Mouse (Mus musculus): Measurements from ENCODE around the gene AC129217.1. TPM values are rescaled to one million over a fixed set of nuclear protein-coding genes. Genes with fewer than 3 reads are reported as not detected.

The AC129217.1 gene
- polyA plus RNA-seq, 1 experiment, result not detected

DNA sequence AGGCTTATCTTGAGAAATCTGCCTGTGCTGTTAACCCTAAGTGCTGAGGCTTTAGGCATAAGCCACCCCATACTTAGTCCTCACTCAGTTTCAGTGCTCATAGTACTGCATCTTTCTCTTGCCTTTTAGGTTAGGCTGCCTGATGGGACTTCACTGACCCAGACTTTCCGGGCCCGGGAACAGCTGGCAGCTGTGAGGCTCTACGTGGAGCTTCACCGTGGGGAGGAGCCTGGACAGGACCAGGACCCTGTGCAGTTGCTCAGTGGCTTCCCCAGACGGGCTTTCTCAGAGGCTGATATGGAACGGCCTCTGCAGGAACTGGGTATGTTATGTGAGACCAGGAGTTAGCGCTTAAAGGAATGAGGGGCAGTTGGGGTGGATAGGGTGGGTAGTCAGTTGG, 45.5 kb downstream of the AC129217.1 start:
- no peak for TF ChIP-seq CTCF (IDR thresholded peaks at IDR 0.05; ENCODE audit: extremely low read depth, insufficient read depth, low read length)
- no peak for TF ChIP-seq POLR2A (IDR thresholded peaks at IDR 0.05; ENCODE audit: extremely low read depth, insufficient read depth, low read length)
- Histone ChIP-seq H3K4me3 (ENCODE audit: insufficient read depth, low read length) (no peak overlapping the region), H3K4me1 (ENCODE audit: control insufficient read depth, insufficient read depth, low read length) (peaks cover 2% of the 10 kb centered on the region), H3K27ac (ENCODE audit: insufficient read depth, low read length) (no peak overlapping the region)

DNA sequence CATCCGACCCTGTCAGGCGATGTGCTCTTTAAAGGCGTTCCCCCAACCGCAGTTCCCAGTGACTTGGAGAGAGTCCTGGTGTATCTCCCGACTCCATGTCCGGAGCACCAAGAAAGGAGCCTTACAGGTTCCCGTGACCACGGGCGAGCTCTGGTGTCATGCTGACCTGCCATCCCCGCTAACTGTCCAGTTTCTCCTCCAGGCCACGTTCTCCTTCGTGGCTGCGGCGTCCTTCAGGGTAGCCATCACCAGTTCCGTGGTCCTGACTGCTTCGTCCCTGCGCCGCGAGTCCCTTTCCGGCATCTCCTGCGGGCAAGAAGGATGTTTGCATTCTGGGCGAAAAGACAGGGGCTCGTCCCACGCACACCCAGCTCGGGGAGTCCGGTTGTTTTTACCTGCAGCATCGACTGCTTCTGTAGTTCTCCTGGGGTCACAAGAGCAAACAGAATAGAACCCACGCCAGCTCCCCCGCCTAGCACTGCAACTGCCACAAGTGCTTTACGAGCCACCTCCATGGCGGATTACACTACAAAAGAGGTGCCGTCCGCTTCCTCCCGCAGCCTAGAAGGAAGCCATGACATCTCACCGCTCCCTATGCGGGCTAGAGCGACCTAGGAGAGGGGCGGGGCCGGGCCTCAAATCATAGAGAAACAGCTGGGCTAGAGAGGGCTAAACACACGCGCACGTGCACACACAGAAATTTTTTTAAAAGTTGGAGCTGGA, 50.9 kb downstream of the AC129217.1 start, which contains the start of gene Uqcc3:
Gene Uqcc3 (minus strand): TSS at position 613 of the 723 bp plus-strand sequence.
- no peak for TF ChIP-seq CTCF (IDR thresholded peaks at IDR 0.05; ENCODE audit: extremely low read depth, insufficient read depth, low read length)
- TF ChIP-seq POLR2A (IDR thresholded peaks at IDR 0.05; ENCODE audit: extremely low read depth, insufficient read depth, low read length), result peak; percentile 81; the same call in 1 of the 2 replicates
- peak within 1 kb of the TSS; percentile 94 for H3K4me3 ChIP-seq (ENCODE audit: insufficient read depth, low read length)
- peaks cover 3% of the 10 kb centered on the region for H3K4me1 ChIP-seq (ENCODE audit: control insufficient read depth, insufficient read depth, low read length)
- H3K27ac ChIP-seq (ENCODE audit: insufficient read depth, low read length), result peak within 1 kb of the TSS; percentile 79

DNA sequence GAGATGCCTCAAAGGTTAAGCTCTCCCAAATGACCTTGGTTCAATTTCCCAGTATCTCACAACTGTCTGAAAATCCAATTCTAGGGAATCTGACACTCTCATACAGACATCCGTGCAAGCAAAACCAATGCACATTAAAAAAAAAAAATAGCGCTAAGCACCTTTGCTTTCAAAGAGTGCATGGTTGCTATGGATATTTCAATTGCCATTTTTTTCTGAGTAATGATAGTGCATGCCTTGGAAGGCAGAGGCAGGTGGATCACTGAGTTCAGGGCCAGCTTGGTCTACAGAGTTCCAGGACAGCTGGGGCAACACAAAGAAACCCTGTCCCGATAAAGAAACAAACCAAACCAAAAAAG, 51.4 kb downstream of the AC129217.1 start:
- H3K27ac ChIP-seq (ENCODE audit: insufficient read depth, low read length), result no peak overlapping the region
- H3K4me3 ChIP-seq (ENCODE audit: insufficient read depth, low read length), result peak overlapping the region; percentile 94
- H3K4me1 ChIP-seq (ENCODE audit: control insufficient read depth, insufficient read depth, low read length), result peaks cover 3% of the 10 kb centered on the region
- TF ChIP-seq CTCF (IDR thresholded peaks at IDR 0.05; ENCODE audit: extremely low read depth, insufficient read depth, low read length) (no peak), POLR2A (IDR thresholded peaks at IDR 0.05; ENCODE audit: extremely low read depth, insufficient read depth, low read length) (no peak)

DNA sequence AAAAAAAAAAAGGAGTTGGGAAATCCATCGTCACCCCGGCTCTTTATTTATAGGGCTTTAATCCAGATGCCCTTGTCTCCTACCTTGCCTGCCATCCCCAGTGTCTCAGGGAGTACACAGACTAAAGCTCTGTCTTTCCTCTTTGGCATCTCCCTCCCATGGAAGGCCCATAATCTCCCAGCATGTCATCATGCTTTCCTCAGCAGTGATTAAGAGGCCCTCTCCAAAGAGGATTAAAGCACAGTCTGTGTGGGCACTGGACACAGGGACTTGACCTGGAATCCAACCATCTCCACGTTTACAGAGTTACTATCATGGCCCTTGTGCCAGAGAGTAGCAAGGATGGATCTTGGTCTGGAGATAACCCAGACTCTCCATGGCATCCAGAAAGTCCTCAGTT, 54.0 kb downstream of the AC129217.1 start, which contains the start of the genes Lbhd1 and Gm49403:
Gene Lbhd1 (plus strand): TSS at position 117 of the 400 bp plus-strand sequence.
Gene Gm49403 (plus strand): TSS at position 315 of the 400 bp plus-strand sequence.
- Histone ChIP-seq H3K27ac (ENCODE audit: insufficient read depth, low read length) (no peak within 1 kb of the TSS), H3K4me1 (ENCODE audit: control insufficient read depth, insufficient read depth, low read length) (peaks cover 3% of the 10 kb centered on the region), H3K4me3 (ENCODE audit: insufficient read depth, low read length) (no peak within 1 kb of the TSS)
- no peak for TF ChIP-seq CTCF (IDR thresholded peaks at IDR 0.05; ENCODE audit: extremely low read depth, insufficient read depth, low read length)

DNA sequence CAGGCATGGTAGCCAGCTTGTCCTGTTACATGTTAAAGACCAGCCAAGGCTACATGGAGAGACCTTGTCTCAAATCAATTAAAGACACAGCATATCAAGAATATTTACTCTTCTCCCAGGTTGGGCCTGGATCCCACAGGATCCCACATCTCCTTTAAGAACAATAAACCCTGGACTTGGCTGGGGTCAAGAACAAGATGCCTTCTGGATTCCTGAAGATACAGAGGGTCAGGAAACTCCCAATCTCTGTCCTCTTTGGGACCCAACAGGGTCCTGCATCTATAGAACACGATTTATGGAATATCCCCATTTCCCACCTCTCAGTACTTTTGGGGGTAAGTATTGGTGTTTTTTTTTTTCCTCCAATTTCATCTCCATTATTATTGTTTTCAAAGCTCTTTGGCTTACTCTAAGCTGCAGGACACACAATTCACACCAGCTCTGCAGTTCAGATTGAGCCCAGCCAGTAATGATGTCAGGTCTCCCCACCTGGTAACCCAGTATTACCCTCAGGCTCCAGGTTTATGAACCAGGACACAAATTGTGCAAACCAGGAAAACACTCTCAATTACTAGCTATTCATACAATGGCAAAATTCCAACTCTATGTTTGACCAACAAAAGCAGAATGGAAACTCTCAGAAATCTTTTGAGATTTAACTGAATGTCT, 57.5 kb downstream of the AC129217.1 start:
- H3K4me3 ChIP-seq (ENCODE audit: insufficient read depth, low read length), result no peak overlapping the region
- H3K27ac ChIP-seq (ENCODE audit: insufficient read depth, low read length), result no peak overlapping the region
- no peak for TF ChIP-seq POLR2A (IDR thresholded peaks at IDR 0.05; ENCODE audit: extremely low read depth, insufficient read depth, low read length)
- TF ChIP-seq CTCF (IDR thresholded peaks at IDR 0.05; ENCODE audit: extremely low read depth, insufficient read depth, low read length), result no peak
- no peaks in the 10 kb centered on the region; the same call in 1 of the 2 replicates for H3K4me1 ChIP-seq (ENCODE audit: control insufficient read depth, insufficient read depth, low read length)

DNA sequence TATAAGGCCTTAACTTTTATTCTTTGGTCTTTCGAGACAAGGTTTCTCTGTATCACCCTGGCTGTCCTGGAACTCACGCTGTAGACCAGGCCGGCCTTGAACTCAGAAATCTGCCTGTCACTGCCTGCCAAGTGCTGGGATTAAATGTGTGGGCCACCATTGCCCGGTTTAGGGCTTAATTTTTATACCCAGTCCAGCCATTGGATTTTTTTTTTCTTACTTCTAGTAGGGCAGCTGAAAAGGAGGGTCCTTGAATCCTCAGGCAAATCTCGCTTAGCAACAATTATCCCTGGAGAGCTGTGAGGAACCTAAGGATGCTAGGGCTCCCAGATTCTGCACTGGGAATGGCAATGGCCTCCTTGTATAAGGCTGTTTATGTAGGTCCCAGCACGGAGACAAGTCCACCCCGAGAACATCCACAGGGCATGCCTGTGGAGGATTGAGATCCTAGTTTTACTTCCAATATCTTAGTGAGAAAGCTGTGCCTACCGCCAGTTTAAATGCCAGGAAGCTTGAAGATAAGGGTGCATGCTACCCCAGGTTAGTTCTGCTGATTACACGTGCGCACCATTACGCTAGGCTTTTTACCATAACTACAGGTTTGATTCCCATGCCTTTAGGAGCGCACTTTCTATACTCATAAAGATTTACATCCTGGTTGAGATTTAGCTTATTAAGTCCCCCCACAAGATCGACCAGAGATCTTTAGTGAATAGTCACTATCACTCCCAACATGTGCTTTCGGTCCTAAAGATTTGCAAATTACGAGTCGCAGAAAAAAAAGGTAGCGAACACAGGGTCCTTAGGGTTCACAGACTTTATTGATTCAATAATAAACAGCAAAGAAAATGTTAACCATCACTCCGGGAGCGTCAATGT, 58.3 kb downstream of the AC129217.1 start:
- no peak overlapping the region for H3K27ac ChIP-seq (ENCODE audit: insufficient read depth, low read length)
- TF ChIP-seq POLR2A (IDR thresholded peaks at IDR 0.05; ENCODE audit: extremely low read depth, insufficient read depth, low read length) (no peak), CTCF (IDR thresholded peaks at IDR 0.05; ENCODE audit: extremely low read depth, insufficient read depth, low read length) (no peak)
- H3K4me1 ChIP-seq (ENCODE audit: control insufficient read depth, insufficient read depth, low read length), result no peaks in the 10 kb centered on the region; the same call in 1 of the 2 replicates
- H3K4me3 ChIP-seq (ENCODE audit: insufficient read depth, low read length), result peak overlapping the region; percentile 49

DNA sequence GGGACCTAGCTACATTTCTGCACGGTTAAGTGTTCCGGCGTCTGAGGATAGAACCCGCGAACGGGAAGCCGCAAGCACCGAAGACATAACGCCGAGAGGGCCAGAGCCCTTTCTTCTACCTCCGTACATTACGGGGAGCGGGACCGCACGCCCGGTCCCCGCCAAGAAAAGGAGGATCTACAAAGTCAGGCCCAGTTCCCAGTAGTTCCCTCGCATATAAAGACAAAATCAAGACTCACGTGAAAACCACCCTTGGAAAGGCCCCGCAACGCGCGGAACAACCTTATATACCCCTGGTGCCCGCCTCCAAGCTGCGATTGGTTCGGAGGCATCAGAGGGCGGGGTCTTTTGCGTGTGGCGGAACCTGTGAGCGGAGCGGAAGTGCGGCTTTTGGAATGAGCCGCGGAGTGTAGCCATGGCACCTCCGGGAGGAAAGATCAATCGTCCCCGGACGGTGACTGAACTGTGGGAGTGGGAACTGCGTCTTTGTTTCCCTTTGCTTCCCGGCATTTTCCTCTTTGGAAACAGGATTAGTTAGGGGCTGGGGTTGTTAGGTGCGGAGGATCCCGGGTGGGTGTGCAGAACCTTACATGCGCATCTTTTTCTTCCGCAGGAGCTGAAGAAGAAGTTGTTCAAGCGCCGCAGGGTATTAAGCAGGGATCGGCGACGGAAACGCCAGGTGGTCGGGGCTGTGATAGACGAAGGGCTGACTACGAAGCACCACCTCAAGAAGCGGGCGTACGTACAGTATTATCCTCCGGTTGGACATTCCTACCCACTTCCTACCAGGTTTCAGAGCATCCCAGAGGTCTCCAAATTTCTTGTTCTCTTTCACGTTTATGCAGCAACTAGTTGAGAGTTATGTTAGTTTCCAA, 59.2 kb downstream of the AC129217.1 start, which contains the start of the genes 1810009A15Rik and Gm49416:
Gene 1810009A15Rik (plus strand): TSS at position 343 of the 875 bp plus-strand sequence.
Gene Gm49416 (plus strand): TSS at position 416 of the 875 bp plus-strand sequence.
- TF ChIP-seq POLR2A (IDR thresholded peaks at IDR 0.05; ENCODE audit: extremely low read depth, insufficient read depth, low read length), result peak; percentile 95
- TF ChIP-seq CTCF (IDR thresholded peaks at IDR 0.05; ENCODE audit: extremely low read depth, insufficient read depth, low read length), result no peak
- Histone ChIP-seq H3K27ac (ENCODE audit: insufficient read depth, low read length) (no peak within 1 kb of the TSS), H3K4me1 (ENCODE audit: control insufficient read depth, insufficient read depth, low read length) (no peaks in the 10 kb centered on the region; the same call in 1 of the 2 replicates), H3K4me3 (ENCODE audit: insufficient read depth, low read length) (peak within 1 kb of the TSS; percentile 49)

Other genes starting within 250 kb of the AC129217.1 start
- 23.4 and 23.9 TPM in 2 replicates for gene Slc22a8, start 238.5 kb upstream of the AC129217.1 start, polyA plus RNA-seq (2012; rRNA removed)
- 5.9 and 6.5 TPM in 2 replicates for gene Slc22a6, start 211.7 kb upstream of the AC129217.1 start, polyA plus RNA-seq (2012; rRNA removed)
- gene Chrm1, start 166.0 kb upstream of the AC129217.1 start, polyA plus RNA-seq (2012; rRNA removed), result 109 and 117 TPM in 2 replicates
- gene Slc3a2, start 106.4 kb upstream of the AC129217.1 start, polyA plus RNA-seq (2012; rRNA removed), result 200 TPM in 2 replicates
- 50.2 and 51.3 TPM in 2 replicates for gene Wdr74, start 93.9 kb upstream of the AC129217.1 start, polyA plus RNA-seq (2012; rRNA removed)
- gene 1700092M07Rik, start 89.1 kb upstream of the AC129217.1 start, polyA plus RNA-seq (2012; rRNA removed), result 0.59 TPM in 1 of 2 replicates, not detected in the other
- 106 and 109 TPM in 2 replicates for gene Stx5a, start 88.4 kb upstream of the AC129217.1 start, polyA plus RNA-seq (2012; rRNA removed)
- gene Nxf1, start 72.7 kb upstream of the AC129217.1 start, polyA plus RNA-seq (2012; rRNA removed), result 121 and 127 TPM in 2 replicates
- gene Tmem223, start 58.8 kb upstream of the AC129217.1 start, polyA plus RNA-seq (2012; rRNA removed), result 134 and 142 TPM in 2 replicates
- 18.7 and 18.8 TPM in 2 replicates for gene Tmem179b, start 55.3 kb upstream of the AC129217.1 start, polyA plus RNA-seq (2012; rRNA removed)
- 15.1 and 15.5 TPM in 2 replicates for gene Taf6l, start 43.4 kb upstream of the AC129217.1 start, polyA plus RNA-seq (2012; rRNA removed)
- 177 and 184 TPM in 2 replicates for gene Polr2g, start 31.2 kb upstream of the AC129217.1 start, polyA plus RNA-seq (2012; rRNA removed)
- gene Zbtb3, start 27.2 kb upstream of the AC129217.1 start, polyA plus RNA-seq (2012; rRNA removed), result 4.0 TPM in 2 replicates
- 29.0 and 29.5 TPM in 2 replicates for gene Ttc9c, start 10.4 kb upstream of the AC129217.1 start, polyA plus RNA-seq (2012; rRNA removed)
- 78.5 and 85.1 TPM in 2 replicates for gene Hnrnpul2, start 9.8 kb upstream of the AC129217.1 start, polyA plus RNA-seq (2012; rRNA removed)
- 135 and 137 TPM in 2 replicates for gene Bscl2, start 7.7 kb downstream of the AC129217.1 start, polyA plus RNA-seq (2012; rRNA removed)
- 275 and 293 TPM in 2 replicates for gene Gng3, start 9.4 kb downstream of the AC129217.1 start, polyA plus RNA-seq (2012; rRNA removed)
- gene Lrrn4cl, start 21.0 kb downstream of the AC129217.1 start, polyA plus RNA-seq (2012; rRNA removed), result 1.0 and 1.3 TPM in 2 replicates
- gene Ubxn1, start 41.7 kb downstream of the AC129217.1 start, polyA plus RNA-seq (2012; rRNA removed), result 108 and 118 TPM in 2 replicates
- gene Uqcc3, start 51.1 kb downstream of the AC129217.1 start, polyA plus RNA-seq (2012; rRNA removed), result 70.1 and 77.2 TPM in 2 replicates
- 3.4 and 4.2 TPM in 2 replicates for gene Lbhd1, start 54.0 kb downstream of the AC129217.1 start, polyA plus RNA-seq (2012; rRNA removed)
- not detected in 2 replicates for gene Gm49403, start 54.2 kb downstream of the AC129217.1 start, polyA plus RNA-seq (2012; rRNA removed)
- gene 1810009A15Rik, start 59.1 kb downstream of the AC129217.1 start, polyA plus RNA-seq (2012; rRNA removed), result 40.1 and 41.3 TPM in 2 replicates
- not detected in 2 replicates for gene Gm49416, start 59.2 kb downstream of the AC129217.1 start, polyA plus RNA-seq (2012; rRNA removed)
- gene Ints5, start 63.2 kb downstream of the AC129217.1 start, polyA plus RNA-seq (2012; rRNA removed), result 16.1 and 16.7 TPM in 2 replicates
- gene Ganab, start 68.3 kb downstream of the AC129217.1 start, polyA plus RNA-seq (2012; rRNA removed), result 87.5 and 89.8 TPM in 2 replicates
- gene B3gat3, start 90.6 kb downstream of the AC129217.1 start, polyA plus RNA-seq (2012; rRNA removed), result 222 and 224 TPM in 2 replicates
- gene Rom1, start 99.6 kb downstream of the AC129217.1 start, polyA plus RNA-seq (2012; rRNA removed), result 8.0 and 9.2 TPM in 2 replicates
- gene Eml3, start 99.8 kb downstream of the AC129217.1 start, polyA plus RNA-seq (2012; rRNA removed), result 12.8 and 13.2 TPM in 2 replicates
- gene Mta2, start 112.1 kb downstream of the AC129217.1 start, polyA plus RNA-seq (2012; rRNA removed), result 24.6 and 25.2 TPM in 2 replicates
- 20.0 and 22.8 TPM in 2 replicates for gene Tut1, start 124.1 kb downstream of the AC129217.1 start, polyA plus RNA-seq (2012; rRNA removed)
- gene Eef1g, start 137.3 kb downstream of the AC129217.1 start, polyA plus RNA-seq (2012; rRNA removed), result 286 and 289 TPM in 2 replicates
- gene Ahnak, start 159.5 kb downstream of the AC129217.1 start, polyA plus RNA-seq (2012; rRNA removed), result 6.7 and 7.7 TPM in 2 replicates